Mouse (Mus musculus) small intestine, adult 2 months (tissue): Measurements from ENCODE around the gene Cdca8.

ENCODE experiments used
- CTCF ChIP-seq: fragments of 200-500 bp; IDR thresholded peaks from 2 replicates; pipeline ENCODE4 v1.5.1; 2012; ENCODE audit warnings: low read depth, mild to moderate bottlenecking, control low read depth, inconsistent platforms, low read length, moderate library complexity, mixed read lengths; ENCODE audit not compliant: insufficient replicate concordance, insufficient read length; ENCODE audit errors: extremely low read depth
- POLR2A ChIP-seq: fragments of 200-500 bp; IDR thresholded peaks from 2 replicates; pipeline ENCODE4 v1.6.1; 2012; ENCODE audit warnings: low read depth, mild to moderate bottlenecking, control low read depth, inconsistent platforms, low read length, moderate library complexity

- TF ChIP-seq CTCF, result no peak
- TF ChIP-seq POLR2A, result no peak
Measured at GRCm38 (mm10) chr4:124905417-124905816, 33.7 kb downstream of the Cdca8 start.
